In genomic region chr4:119631115-119631919, GRCm38 (mm10) we compare ENCODE assay signal across 8 mouse cellular contexts. TPM values are rescaled to one million over a fixed set of nuclear protein-coding genes. Genes with fewer than 3 reads are reported as not detected.
DNase-seq lines count a peak whose midpoint lies in the region; ATAC-seq lines count a peak whose summit lies in the region.

No protein-coding gene starts in this region.

- WGBS in kidney, embryonic 16.5 days = 21% methylated on average over 11 of the region's 11 CpGs
- 55% methylated on average over 11 of the region's 11 CpGs for WGBS in liver, embryonic 12.5 days (ENCODE audit: insufficient replicate concordance)
- 48% methylated on average over 11 of the region's 11 CpGs for whole genome bisulfite sequencing in neural tube, embryonic 15.5 days

- peak; percentile 32 to 36 for DNase-seq in spleen, postnatal 36 days (ENCODE audit: low spot score in 2 of 2)
- no peak for DNase-seq in spleen, postnatal 4 days (ENCODE audit: low spot score in 2 of 2)
- DNase-seq in cerebellum, adult 9-11 months = peak; percentile 29

- H3K36me3 ChIP-seq in kidney, embryonic 16.5 days (ENCODE audit: insufficient read depth, low read length) = peaks cover 15% of the 10 kb centered on the region
- H3K36me3 ChIP-seq in liver, embryonic 12.5 days = peaks cover 27% of the 10 kb centered on the region
- H3K36me3 ChIP-seq in neural tube, embryonic 15.5 days = peaks cover 11% of the 10 kb centered on the region

- peaks cover 8% of the 10 kb centered on the region for H3K4me1 ChIP-seq in kidney, embryonic 16.5 days (ENCODE audit: insufficient read depth, low read length)
- peaks cover 20% of the 10 kb centered on the region for H3K4me1 ChIP-seq in liver, embryonic 12.5 days
- H3K4me1 ChIP-seq in neural tube, embryonic 15.5 days = peaks cover 30% of the 10 kb centered on the region

- H3K4me3 ChIP-seq in kidney, embryonic 16.5 days (ENCODE audit: low read length) = no peak overlapping the region
- H3K4me3 ChIP-seq in liver, embryonic 12.5 days = no peak overlapping the region
- no peak overlapping the region for H3K4me3 ChIP-seq in neural tube, embryonic 15.5 days (replicated peaks)

- ATAC-seq in granulocyte monocyte progenitor cell, adult 5-6 weeks (replicated peaks; ENCODE audit: poor library complexity, severe bottlenecking) = peak; percentile 55; the same call in 1 of the 2 replicates
- peak; percentile 75 for ATAC-seq in kidney, embryonic 16.5 days (ENCODE audit: low FRiP score, low TSS enrichment)
- peak; percentile 39 for ATAC-seq in liver, embryonic 12.5 days
- ATAC-seq in neural tube, embryonic 15.5 days (ENCODE audit: low FRiP score) = peak; percentile 67
- ATAC-seq in inflammation-experienced regulatory T-cells, adult 6 months = no peak

- no peak overlapping the region for H3K4me2 ChIP-seq in kidney, embryonic 16.5 days (replicated peaks; ENCODE audit: low read depth, low read length)
- H3K4me2 ChIP-seq in liver, embryonic 12.5 days = no peak overlapping the region
- H3K4me2 ChIP-seq in neural tube, embryonic 15.5 days = no peak overlapping the region

- no peaks in the 10 kb centered on the region for H3K27me3 ChIP-seq in kidney, embryonic 16.5 days (ENCODE audit: insufficient read depth, low read length)
- no peaks in the 10 kb centered on the region for H3K27me3 ChIP-seq in liver, embryonic 12.5 days (replicated peaks)
- no peaks in the 10 kb centered on the region for H3K27me3 ChIP-seq in neural tube, embryonic 15.5 days (replicated peaks)

- no peaks in the 10 kb centered on the region for H3K9me3 ChIP-seq in kidney, embryonic 16.5 days (ENCODE audit: low read length)
- no peaks in the 10 kb centered on the region for H3K9me3 ChIP-seq in liver, embryonic 12.5 days (replicated peaks)
- H3K9me3 ChIP-seq in neural tube, embryonic 15.5 days (replicated peaks) = no peaks in the 10 kb centered on the region

- H3K27ac ChIP-seq in kidney, embryonic 16.5 days (ENCODE audit: low read length) = peak overlapping the region; percentile 43; the same call in 1 of the 2 replicates
- H3K27ac ChIP-seq in liver, embryonic 12.5 days = no peak overlapping the region
- no peak overlapping the region for H3K27ac ChIP-seq in neural tube, embryonic 15.5 days (replicated peaks)

- H3K9ac ChIP-seq in kidney, embryonic 16.5 days (replicated peaks; ENCODE audit: low read length) = no peak overlapping the region
- H3K9ac ChIP-seq in liver, embryonic 12.5 days = no peak overlapping the region
- no peak overlapping the region for H3K9ac ChIP-seq in neural tube, embryonic 15.5 days (replicated peaks)

RNA-seq across cellular contexts. Expression of gene Guca2a, which starts 6.2 kb away (rescaled TPM):
- total RNA-seq in granulocyte monocyte progenitor cell, adult 5-6 weeks (2014; fragmentation: Nextera tagmentation) = not detected in 2 replicates
- total RNA-seq in granulocyte monocyte progenitor cell, adult 5-6 weeks (2017) = not detected in 2 replicates
- polyA plus RNA-seq in kidney, embryonic 16.5 days (2015; fragmentation: Nextera tagmentation; extraction: Ambion mirVana) = 11.4 and 13.4 TPM in 2 replicates
- not detected in 2 replicates for polyA plus RNA-seq in liver, embryonic 12.5 days (2016; fragmentation: Nextera tagmentation; extraction: Ambion mirVana)
- polyA plus RNA-seq in neural tube, embryonic 15.5 days (2015; fragmentation: Nextera tagmentation; extraction: Ambion mirVana) = 14.7 TPM in 1 of 2 replicates, not detected in the other
- polyA plus RNA-seq in inflammation-experienced regulatory T-cells, adult 6 months (2017; shearing (Covaris generic)) = not detected

RNA-seq across cellular contexts. Expression of gene Guca2b, which starts 27.4 kb away (rescaled TPM):
- not detected in 2 replicates for total RNA-seq in granulocyte monocyte progenitor cell, adult 5-6 weeks (2014; fragmentation: Nextera tagmentation)
- not detected in 2 replicates for total RNA-seq in granulocyte monocyte progenitor cell, adult 5-6 weeks (2017)
- polyA plus RNA-seq in kidney, embryonic 16.5 days (2015; fragmentation: Nextera tagmentation; extraction: Ambion mirVana) = 4.1 and 6.0 TPM in 2 replicates
- polyA plus RNA-seq in liver, embryonic 12.5 days (2016; fragmentation: Nextera tagmentation; extraction: Ambion mirVana) = 0.29 TPM in 1 of 2 replicates, not detected in the other
- polyA plus RNA-seq in neural tube, embryonic 15.5 days (2015; fragmentation: Nextera tagmentation; extraction: Ambion mirVana) = not detected in 2 replicates
- not detected for polyA plus RNA-seq in inflammation-experienced regulatory T-cells, adult 6 months (2017; shearing (Covaris generic))

Comparison
In these comparisons a context has a peak if more than half of its experiments do, and no peak if none do; other contexts are left out.
1. DNase-seq: peak in spleen, postnatal 36 days (2 of 2) and cerebellum, adult 9-11 months (single experiment); none in spleen, postnatal 4 days (0 of 2).